Mouse (Mus musculus) kidney, postnatal 4 days (tissue): ENCODE measurements at regions not wholly inside any gene's neighbourhood (a gene's known extent, or its start where the extent isn't known, plus 50 kb on each side); places are given as distances from the start of the nearest gene placed in this dataset.
"Not testable (repeated sequence)": the region's sequence is repeated elsewhere in the genome, so short reads cannot be mapped to it uniquely, and the experiment has no call there.

ENCODE experiments used
- DNase-seq, 2 experiments: peaks; one replicate each; pipeline ENCODE4 v3.0.0; 2021; ENCODE audit warnings: mixed read lengths in 2 of 2

- DNase-seq: no peak
These were observed 743.1 kb downstream of the Kcna4 start for GRCm38 (mm10) chr2:108033328-108034182.

- no peak for DNase-seq
These were observed 744.4 kb downstream of the Kcna4 start for GRCm38 (mm10) chr2:108034882-108035281.

GRCm38 (mm10) chr2:108042086-108042485 lies 751.6 kb downstream of the Kcna4 start:
- no peak for DNase-seq

- DNase-seq: no peak
These were observed 754.4 kb downstream of the Kcna4 start for GRCm38 (mm10) chr2:108044885-108045284.

- DNase-seq: no peak
These were observed 755.6 kb downstream of the Kcna4 start for GRCm38 (mm10) chr2:108045997-108046396.

- not testable (repeated sequence) for DNase-seq
These were observed 772.3 kb downstream of the Kcna4 start for GRCm38 (mm10) chr2:108062751-108063150.

- DNase-seq: no peak
These were observed 793.5 kb downstream of the Kcna4 start for GRCm38 (mm10) chr2:108083911-108084310.

- no peak for DNase-seq
These were observed 799.8 kb downstream of the Kcna4 start for GRCm38 (mm10) chr2:108090266-108090665.

DNA sequence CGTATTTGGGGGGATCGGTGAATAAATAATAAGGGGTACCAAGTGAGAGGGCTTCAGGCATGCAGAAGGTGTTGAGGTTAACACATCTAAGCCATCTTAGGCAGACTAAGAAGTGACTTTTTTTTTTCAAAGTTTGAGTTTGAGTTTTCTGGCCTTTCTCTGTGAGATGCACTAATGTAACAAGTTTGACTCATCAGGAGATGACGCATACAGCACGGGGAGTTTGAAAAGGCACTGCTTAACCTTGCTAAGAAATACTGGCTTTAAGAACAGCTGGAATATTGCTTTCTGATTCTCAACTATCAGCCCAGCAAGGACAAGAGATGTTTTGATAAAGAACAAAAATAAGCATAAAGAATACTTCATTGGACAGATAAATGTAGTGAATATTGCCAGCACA lies 806.6 kb downstream of the Kcna4 start:
- no peak for DNase-seq

DNA sequence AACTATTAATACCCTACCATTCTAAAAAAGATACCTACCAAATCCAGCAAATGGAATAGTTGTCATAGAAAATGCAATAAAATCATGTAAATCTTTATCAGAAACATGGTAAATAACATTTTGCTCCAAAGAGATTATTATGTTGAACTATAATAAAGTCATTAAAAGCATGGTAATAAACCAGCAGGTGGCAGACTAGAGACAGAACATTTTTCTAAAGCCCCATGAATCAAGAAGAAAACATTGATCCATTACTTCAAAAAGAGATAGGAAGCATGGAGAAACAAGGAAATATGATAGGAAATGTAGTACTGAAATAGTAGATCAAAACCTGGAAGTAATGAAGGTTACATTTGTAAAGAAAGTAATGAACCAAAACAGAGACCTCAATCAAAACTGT lies 819.7 kb downstream of the Kcna4 start:
- no peak for DNase-seq

DNA sequence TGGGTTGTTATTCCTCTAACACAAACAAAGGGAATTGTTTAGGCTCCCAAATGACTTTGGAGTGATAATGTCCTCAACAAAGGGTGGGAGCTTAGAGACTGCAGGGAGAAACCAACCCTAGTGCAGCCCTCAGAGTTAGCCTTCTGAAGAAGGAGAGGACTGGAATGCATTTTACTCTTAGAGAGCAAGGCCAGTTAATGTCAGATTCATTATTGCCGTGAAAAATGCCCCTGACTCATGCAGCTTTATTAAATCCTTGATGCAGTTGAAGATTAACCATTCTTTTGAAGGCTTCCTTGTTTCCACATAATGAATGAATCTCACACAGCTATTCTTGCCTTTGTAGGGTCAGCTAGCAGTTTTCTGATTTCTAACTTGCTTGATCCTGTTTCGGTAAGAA lies 855.3 kb downstream of the Kcna4 start:
- no peak for DNase-seq

DNA sequence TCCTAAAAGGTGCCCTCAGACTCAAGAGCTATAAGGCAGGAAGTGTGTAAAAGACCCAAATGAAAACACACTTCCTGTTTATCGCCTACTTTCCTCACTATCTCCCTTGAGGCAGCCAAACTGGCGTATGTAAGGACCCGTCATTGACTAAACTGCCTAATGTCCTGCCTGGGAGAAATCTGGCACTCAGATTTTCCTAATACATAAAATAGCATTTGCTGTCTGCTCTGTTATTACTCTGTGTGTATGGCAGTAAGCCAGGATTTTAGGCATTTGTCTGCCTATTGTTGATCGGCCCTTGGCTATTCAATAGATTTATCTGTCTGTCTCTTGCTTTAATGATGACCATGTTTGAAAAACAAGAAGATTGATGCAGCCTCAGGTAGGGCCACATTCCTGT lies 857.8 kb downstream of the Kcna4 start:
- no peak for DNase-seq

DNA sequence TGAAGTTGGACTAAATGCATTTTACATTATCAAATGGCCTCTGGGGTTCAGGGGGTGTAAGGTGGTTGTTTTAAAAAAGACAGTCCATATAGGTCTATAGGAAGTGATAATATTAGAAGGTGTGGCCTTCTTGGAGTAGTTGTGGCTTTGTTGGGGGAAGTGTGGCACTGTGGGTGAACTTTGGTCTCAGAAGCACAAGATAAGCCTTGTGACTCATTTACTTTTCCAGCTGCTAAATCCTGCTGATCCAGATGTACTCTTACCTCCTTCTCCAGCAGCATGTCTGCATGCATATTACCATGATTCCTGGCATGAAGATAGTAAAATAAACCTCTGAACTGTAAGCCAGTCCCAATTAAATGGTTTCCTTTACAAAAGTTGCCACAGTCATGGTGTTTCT lies 865.8 kb downstream of the Kcna4 start:
- no peak for DNase-seq

DNA sequence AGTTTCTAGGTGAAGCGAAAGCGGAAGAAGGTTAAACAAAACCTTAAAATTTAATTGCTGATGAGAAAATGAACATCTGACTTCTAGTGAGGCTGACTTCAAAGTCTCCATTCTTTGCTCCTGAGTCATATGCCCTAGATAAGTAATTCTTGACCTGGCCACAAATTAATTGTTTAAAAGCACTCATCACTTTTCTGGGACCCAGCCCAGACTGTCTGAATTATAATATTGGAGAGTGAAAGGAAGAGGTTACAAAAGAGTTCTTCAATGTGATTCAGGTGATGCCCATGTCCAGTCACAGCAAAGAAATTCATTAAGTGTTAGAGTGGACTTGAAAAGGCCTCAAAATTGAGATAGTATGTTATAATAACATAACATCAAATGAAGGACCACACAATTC lies 867.3 kb downstream of the Kcna4 start:
- no peak for DNase-seq

- no peak for DNase-seq
These were observed 867.9 kb downstream of the Kcna4 start for GRCm38 (mm10) chr2:108158311-108158710.

- no peak for DNase-seq
These were observed 870.4 kb downstream of the Kcna4 start for GRCm38 (mm10) chr2:108160865-108161264.

DNA sequence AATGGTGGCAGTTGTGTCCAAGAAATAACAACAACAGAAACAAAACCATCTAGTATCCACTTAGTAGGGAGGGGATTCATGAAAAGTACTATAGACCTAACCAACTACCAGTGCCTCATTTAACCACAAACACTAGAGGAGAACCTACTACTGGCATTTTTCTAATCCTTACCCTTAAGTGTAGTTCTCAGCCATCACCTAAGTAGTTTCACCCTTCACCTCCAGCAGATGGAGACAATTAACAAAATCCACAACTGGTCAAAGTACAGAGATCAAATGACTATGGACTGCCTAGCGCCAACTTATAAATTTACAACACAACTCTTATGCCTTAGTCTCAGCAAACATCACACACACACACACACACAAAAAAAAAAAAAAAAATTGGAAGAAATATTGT lies 874.6 kb downstream of the Kcna4 start:
- no peak for DNase-seq
